Mouse (Mus musculus) heart, embryonic 15.5 days (tissue): ENCODE results near the gene H60b. TPM values are rescaled to one million over a fixed set of nuclear protein-coding genes. Genes with fewer than 3 reads are reported as not detected.
"Not testable (repeated sequence)": the region's sequence is repeated elsewhere in the genome, so short reads cannot be mapped to it uniquely, and the experiment has no call there.

Experiments used
- ATAC-seq: fragments of 200-750 bp; cut with Nextera tagmentation; replicated peaks from 2 replicates; pipeline ENCODE4 v1.8.0; 2017; ENCODE audit warnings: low read depth, moderate TSS enrichment; ENCODE audit not compliant: insufficient number of reproducible peaks, insufficient read depth, low FRiP score
- H3K27ac ChIP-seq: fragments of 300-500 bp; sonication (generic); 2 replicates; pipeline ENCODE4 v1.5.1; 2015; ENCODE audit warnings: mild to moderate bottlenecking, inconsistent platforms
- H3K27me3 ChIP-seq: fragments of 300-500 bp; sonication (generic); 2 replicates; pipeline ENCODE4 v1.6.1; 2015; ENCODE audit warnings: inconsistent platforms
- H3K36me3 ChIP-seq: fragments of 300-500 bp; sonication (generic); 2 replicates; pipeline ENCODE4 v1.6.1; 2015; ENCODE audit warnings: mild to moderate bottlenecking, inconsistent platforms
- H3K4me1 ChIP-seq: fragments of 300-500 bp; sonication (generic); replicated peaks from 2 replicates; pipeline ENCODE4 v1.6.1; 2015; ENCODE audit warnings: inconsistent platforms
- H3K4me2 ChIP-seq: fragments of 300-500 bp; sonication (generic); 2 replicates; pipeline ENCODE4 v1.6.1; 2015; ENCODE audit warnings: inconsistent platforms, mild to moderate bottlenecking, moderate library complexity
- H3K4me3 ChIP-seq: fragments of 300-500 bp; sonication (generic); 2 replicates; pipeline ENCODE4 v1.5.1; 2015; ENCODE audit warnings: mild to moderate bottlenecking, inconsistent platforms
- H3K9ac ChIP-seq: fragments of 300-500 bp; sonication (generic); 2 replicates; pipeline ENCODE4 v1.6.1; 2015; ENCODE audit warnings: mild to moderate bottlenecking, inconsistent platforms
- H3K9me3 ChIP-seq: fragments of 300-500 bp; sonication (generic); replicated peaks from 2 replicates; pipeline ENCODE4 v1.6.1; 2016; ENCODE audit warnings: inconsistent platforms
- WGBS: fragments of 180-500 bp; shearing (Covaris S2); methylation state at CpG from one replicate; pipeline ENCODE4 v1.1.7; 2015; ENCODE audit warnings: mixed read lengths; 5-methylcytosine and 5-hydroxymethylcytosine counted together
- polyA plus RNA-seq: library from polyadenylated mRNA; unstranded; fragments of >200 nt; fragmentation: Nextera tagmentation; extraction: Ambion mirVana; gene quantifications from 2 replicates; pipeline ENCODE4 v1.2.1, GENCODE M21; 2015

The H60b gene
- polyA plus RNA-seq, 1 experiment from 2014 or later, result 0.34 TPM

DNA sequence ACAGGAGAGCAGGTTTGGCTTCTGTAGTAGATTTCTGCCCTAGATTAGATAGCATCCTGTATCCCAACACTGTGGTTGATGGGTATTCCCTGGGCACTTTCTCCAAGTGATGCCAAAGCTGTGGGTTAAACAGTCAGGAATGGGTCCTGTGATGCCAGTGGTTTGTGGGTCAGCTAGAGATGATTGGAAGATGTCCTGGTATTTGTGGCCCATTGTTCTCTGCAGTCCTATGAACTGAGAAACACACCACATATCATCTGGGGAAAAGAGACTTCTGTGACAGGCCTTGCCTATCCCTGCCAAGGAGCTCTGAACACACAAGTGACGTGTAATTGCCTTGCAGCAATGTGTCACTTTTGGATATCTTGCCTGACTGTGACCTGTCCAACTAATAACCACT is 8.7 kb downstream of the H60b start:
- H3K9me3 ChIP-seq, H3K4me3 ChIP-seq, H3K27me3 ChIP-seq, H3K4me2 ChIP-seq, H3K27ac ChIP-seq, H3K4me1 ChIP-seq, H3K9ac ChIP-seq, H3K36me3 ChIP-seq, ATAC-seq: not testable (repeated sequence)
- WGBS, result 79% methylated on average over 1 of the region's 1 CpGs

DNA sequence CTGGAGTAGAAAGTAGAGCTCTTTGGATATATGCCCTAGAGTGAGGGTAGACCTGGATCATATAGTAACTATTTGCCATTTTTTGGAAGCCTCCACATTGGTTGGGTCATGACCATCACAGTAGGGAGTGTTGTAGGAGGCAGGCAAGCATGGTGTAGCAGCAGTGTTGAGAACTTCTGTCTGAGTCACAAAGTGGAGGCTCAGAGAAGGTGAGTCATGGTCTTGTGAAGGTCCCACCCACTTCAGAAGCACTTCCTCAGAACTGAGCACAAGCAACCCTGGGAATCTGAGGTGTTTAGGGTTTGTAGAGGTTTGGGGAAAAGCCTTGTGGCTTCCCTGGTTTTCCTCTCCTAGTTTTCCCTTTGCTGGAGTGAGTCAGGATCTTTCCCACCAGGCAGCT is 10.7 kb downstream of the H60b start:
- not testable (repeated sequence) for H3K36me3 ChIP-seq, ATAC-seq, H3K9ac ChIP-seq, H3K27me3 ChIP-seq, H3K4me3 ChIP-seq, H3K27ac ChIP-seq, H3K4me2 ChIP-seq, H3K4me1 ChIP-seq, H3K9me3 ChIP-seq

DNA sequence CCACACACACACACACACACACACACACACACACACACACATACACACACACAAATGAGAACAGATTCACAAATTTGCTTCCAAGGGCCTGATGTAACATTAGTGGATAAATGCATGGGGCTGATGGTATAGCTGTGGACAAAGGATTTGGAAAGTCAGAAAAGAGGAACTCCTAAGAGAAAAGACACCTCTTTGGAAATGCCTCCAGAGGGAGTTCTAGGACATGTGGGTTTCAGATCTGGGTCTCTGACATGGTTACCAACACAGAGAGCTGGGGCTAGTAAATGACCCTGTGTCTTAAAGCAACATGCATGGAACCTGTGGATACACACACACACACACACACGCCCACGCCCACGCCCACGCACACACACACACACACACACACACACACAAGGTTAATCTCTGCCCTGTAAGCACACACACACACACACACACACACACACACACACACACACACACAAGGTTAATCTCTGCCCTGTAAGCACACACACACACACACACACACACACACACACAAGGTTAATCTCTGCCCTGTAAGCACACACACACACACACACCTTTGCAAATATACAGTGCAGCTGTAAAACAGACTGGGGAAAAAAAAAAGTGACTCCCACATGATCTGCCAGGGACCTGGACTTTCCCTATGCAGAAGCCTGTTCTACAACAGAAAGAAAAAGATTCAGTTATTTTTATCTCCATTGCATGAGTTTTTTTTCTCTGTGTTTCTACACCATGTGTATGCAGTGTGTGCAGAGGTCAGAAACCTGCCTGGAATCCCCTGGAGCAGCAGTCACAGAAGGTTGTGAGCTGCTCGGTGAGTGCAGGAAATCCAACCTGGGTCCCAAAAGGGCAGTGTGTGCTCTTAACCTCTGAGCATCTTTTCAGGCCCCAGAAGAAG is 14.3 kb downstream of the H60b start:
- H3K4me3 ChIP-seq, result 0 out of 2 replicates have a peak overlapping the region, but pooled peaks have one; percentile 19
- H3K4me2 ChIP-seq, result peak overlapping the region; percentile 48

DNA sequence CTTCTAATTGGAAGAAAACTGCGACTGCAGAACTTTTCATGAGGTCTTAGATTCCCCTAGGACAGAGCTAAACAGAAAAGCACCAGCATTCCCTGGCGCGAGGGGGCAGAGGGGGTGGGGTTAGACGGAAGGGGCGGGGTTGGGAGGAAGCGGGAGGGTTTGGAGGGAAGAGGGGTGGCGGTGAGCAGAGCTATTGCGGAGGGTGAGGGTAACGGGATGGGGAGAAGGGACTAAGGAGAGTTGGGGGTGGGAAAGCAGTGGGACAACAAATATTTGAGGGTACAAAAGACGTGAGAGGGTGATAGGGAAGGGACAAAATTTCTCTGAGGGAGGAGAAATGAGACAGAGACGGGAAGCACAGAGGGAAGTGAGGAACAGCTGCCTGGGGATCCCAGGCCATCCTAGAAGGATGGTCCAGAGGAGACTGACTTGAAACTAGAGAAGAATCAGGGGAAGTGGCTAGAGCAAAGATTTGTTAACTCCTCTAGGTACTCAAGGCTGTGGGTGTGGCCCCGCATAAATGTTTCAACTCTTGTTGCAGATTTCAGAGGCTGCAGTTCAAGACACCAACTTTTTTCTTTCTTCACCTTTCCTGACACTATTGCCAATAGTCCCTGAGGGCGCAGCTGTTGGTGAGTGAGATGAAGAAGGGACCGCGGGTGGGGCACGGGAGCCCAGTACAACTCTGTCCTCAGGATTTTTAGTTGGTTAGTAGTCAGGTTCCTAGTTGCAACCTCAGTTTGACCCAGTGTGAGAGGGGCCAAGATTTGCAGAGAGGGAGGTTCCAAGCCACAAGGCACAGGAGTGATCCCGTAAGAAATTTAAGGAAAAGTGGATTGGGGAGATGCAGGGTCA is 15.2 kb downstream of the H60b start:
- not testable (repeated sequence) for H3K9me3 ChIP-seq, H3K36me3 ChIP-seq, H3K9ac ChIP-seq, H3K27ac ChIP-seq, H3K4me1 ChIP-seq, H3K27me3 ChIP-seq
- 0 out of 2 replicates have a peak overlapping the region, but pooled peaks have one; percentile 19 for H3K4me3 ChIP-seq
- 13% methylated on average over 13 of the region's 17 CpGs for WGBS
- ATAC-seq, result peak; percentile 55; the same call in 1 of the 2 replicates
- peak overlapping the region; percentile 48 for H3K4me2 ChIP-seq

More for the DNA sequence above, 14.3 kb downstream of the H60b start:
- not testable (repeated sequence) for H3K27ac ChIP-seq, H3K27me3 ChIP-seq, ATAC-seq, H3K9ac ChIP-seq, H3K4me1 ChIP-seq, H3K9me3 ChIP-seq, H3K36me3 ChIP-seq
- WGBS, result 43% methylated on average over 5 of the region's 5 CpGs

DNA sequence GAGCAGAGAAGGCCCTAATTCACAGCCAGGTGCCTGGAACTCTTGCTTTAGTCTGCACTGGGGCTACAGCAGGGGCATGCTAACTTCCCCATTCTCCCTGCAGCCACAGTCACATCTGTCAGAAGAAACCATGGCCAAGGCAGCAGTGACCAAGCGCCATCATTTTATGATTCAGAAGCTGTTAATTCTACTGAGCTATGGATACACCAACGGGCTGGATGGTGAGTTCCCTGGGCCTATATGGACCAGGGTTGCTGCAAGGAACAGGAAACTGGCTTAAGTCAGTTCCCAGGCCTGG is 15.8 kb downstream of the H60b start:
- not testable (repeated sequence) for H3K36me3 ChIP-seq, ATAC-seq, H3K4me1 ChIP-seq, H3K27ac ChIP-seq, H3K27me3 ChIP-seq, H3K4me3 ChIP-seq, H3K9me3 ChIP-seq, H3K9ac ChIP-seq, H3K4me2 ChIP-seq
- WGBS, result 70% methylated on average over 2 of the region's 2 CpGs

DNA sequence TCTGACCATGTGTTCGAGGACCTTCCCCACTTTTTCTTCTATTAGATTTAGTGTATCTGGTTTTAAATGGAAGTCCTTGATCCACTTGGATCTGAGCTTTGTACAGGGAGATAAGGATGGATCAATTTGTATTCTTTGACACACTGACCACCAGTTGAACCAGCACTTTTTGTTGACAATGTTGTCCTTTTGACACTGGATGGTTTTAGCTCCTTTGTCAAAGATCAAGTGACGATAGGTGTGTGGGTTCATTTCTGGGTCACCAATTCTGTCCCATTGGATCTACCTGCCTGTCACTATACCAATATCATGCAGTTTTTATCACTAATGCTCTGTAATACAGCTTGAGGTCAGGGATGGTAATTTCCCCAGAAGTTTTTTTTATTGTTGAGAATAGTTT is 18.1 kb downstream of the H60b start:
- WGBS, result 77% methylated on average over 2 of the region's 2 CpGs

DNA sequence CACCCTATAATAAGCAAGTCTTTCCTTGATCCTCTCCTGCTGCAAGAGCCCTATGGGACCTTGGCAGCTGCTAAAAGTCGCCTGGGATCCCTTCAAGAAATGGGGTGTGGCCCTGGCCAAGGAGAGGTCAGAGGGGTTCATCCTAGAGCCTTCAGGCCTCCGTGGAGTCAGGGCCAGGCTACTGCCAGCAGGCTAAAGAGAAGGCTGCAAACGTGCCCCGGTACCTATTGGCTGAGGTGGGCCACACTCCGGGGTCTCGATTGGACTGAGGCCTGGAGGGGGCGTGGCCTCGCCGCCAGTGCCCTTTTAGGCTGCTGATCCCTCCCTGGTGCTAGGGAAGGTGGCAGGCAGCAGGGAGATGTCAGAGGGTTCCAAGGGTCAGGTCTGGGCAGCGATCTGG is 32.6 kb downstream of the H60b start:
- not testable (repeated sequence) for H3K4me2 ChIP-seq, H3K36me3 ChIP-seq, H3K9me3 ChIP-seq, H3K4me1 ChIP-seq, H3K27me3 ChIP-seq, H3K27ac ChIP-seq, H3K4me3 ChIP-seq, H3K9ac ChIP-seq
- ATAC-seq, result peak; percentile 31; the same call in 1 of the 2 replicates
- WGBS, result 2% methylated on average over 8 of the region's 10 CpGs

More for the DNA sequence above, 18.1 kb downstream of the H60b start:
- H3K36me3 ChIP-seq, H3K4me1 ChIP-seq, H3K9me3 ChIP-seq, H3K27ac ChIP-seq, H3K4me3 ChIP-seq, H3K9ac ChIP-seq, ATAC-seq, H3K4me2 ChIP-seq, H3K27me3 ChIP-seq: not testable (repeated sequence)

DNA sequence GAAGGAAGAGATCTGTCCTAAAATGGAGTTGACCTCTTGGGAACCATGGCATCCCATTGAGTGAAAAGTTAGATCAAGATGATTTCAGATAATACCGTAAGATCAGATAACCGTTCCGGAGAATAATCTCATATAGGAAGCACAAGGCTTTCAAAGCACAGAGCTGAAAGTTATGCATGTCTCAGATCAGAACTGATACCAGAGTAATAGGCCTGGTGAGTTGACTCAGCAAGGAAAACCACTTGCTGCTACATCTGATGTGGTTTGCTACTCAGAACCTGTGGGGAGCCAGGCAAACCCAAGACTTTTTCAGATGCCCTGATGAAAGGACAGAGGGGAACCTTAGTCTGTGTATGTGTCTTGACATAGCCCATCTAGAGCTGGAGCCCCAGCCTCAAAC is 43.0 kb downstream of the H60b start:
- H3K9me3 ChIP-seq, H3K36me3 ChIP-seq, H3K27me3 ChIP-seq, H3K4me2 ChIP-seq, H3K27ac ChIP-seq, ATAC-seq, H3K4me1 ChIP-seq, H3K4me3 ChIP-seq, H3K9ac ChIP-seq: not testable (repeated sequence)
- no CpG with 5 or more reads among the region's 3 CpGs for WGBS

DNA sequence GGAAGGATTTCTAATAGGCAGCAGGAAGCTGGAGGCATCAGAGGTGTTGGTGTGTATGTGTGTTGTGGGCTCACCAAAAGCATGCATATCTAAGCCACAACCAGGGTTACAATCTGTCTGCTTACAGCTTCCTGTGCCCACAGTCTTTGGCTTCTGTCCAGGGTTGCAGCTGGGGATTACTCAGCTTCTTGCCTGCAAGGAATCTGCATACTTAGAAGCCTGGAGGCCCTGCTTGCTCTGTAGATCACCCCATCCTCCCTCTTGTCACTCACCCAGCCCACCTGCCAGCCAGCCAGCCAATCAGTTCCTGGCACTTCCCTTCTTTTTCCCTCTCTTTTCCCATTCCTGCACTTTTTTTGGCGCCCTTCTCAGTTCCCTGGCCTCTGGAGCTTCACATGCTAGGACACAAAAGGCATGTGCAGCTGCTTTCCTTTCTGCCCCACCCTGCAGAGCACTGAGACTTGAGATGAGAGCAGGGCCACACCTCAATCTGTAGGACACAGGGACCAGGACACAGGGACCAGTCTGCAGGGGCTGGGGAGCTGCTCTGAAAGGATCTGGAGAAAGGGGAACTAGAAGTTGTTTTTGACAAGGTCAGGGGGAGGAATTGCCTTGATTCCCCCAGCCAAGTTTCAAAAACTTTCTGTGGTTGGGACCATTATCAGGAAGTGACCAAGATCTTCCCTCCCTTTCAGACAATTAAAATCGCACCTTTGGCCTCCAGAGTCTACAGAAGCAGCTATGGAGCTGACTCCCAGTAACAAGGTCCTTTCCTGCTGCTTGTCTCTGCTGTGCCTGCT is 44.6 kb downstream of the H60b start:
- not testable (repeated sequence) for H3K27me3 ChIP-seq, H3K36me3 ChIP-seq, H3K27ac ChIP-seq, ATAC-seq, H3K9ac ChIP-seq, H3K4me1 ChIP-seq, H3K4me3 ChIP-seq, H3K9me3 ChIP-seq, H3K4me2 ChIP-seq
- WGBS, result no CpG with 5 or more reads among the region's 2 CpGs

DNA sequence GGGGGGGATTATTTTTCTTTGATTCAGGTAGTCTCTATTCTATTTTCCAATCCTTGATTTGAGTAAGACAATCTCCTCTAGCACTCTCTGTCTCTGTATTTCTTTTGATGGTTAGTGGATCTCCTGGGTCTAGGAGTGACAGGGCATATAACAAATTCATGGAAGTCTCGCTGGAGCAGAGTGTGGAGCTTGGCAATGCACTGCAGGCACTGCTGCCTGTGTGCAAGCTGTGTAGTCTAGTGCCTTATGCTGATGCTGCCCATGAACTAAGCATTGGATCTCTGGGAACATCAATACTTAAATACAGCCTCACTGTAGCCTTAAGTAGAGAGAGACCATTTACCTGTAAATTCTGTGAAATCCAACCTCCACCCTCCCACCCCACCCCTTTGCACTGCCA is 48.1 kb downstream of the H60b start:
- H3K27ac ChIP-seq, H3K36me3 ChIP-seq, H3K27me3 ChIP-seq, H3K4me1 ChIP-seq, H3K9me3 ChIP-seq, H3K4me3 ChIP-seq, H3K4me2 ChIP-seq, H3K9ac ChIP-seq, ATAC-seq: not testable (repeated sequence)
- 55% methylated on average over 1 of the region's 1 CpGs for WGBS

DNA sequence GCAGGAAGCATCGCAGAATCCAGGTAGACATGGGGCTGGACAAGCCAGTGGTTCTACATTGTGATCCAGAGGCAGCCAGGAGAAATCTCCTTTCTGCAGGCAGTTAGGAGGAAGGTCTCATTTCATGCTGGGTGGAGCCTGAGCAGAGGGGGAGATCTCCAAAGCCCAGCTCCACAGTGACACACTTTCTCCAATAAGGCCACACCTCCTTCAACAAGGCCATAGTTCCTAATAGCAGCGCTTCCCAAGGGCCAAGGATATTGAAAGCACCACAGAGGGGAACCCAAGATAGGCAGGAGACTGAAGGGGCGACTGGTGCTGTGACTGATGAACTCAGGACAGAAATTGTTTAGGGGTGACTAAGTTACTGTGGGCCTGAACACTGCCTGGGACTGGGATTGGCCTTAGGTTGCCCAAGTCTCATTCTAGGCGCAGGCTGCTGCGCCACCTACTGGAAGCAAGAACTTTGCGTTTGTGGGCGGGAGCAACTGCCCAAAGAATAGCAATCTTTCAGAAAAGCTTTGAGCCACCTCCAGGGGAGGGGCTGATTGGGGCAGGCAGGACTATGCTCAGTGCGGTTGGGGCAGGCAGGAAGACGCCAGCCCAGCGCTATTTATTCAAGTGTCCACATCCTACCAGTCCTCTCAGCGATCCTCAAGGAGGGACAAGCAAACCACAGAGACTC is 53.8 kb downstream of the H60b start:
- H3K27me3 ChIP-seq, H3K27ac ChIP-seq, H3K4me3 ChIP-seq, H3K4me1 ChIP-seq, H3K36me3 ChIP-seq, H3K4me2 ChIP-seq, H3K9ac ChIP-seq, H3K9me3 ChIP-seq: not testable (repeated sequence)
- 5% methylated on average over 8 of the region's 11 CpGs for WGBS
- ATAC-seq, result peak; percentile 67
